ENCODE assay signal across 7 mouse cellular contexts in the genomic region with DNA sequence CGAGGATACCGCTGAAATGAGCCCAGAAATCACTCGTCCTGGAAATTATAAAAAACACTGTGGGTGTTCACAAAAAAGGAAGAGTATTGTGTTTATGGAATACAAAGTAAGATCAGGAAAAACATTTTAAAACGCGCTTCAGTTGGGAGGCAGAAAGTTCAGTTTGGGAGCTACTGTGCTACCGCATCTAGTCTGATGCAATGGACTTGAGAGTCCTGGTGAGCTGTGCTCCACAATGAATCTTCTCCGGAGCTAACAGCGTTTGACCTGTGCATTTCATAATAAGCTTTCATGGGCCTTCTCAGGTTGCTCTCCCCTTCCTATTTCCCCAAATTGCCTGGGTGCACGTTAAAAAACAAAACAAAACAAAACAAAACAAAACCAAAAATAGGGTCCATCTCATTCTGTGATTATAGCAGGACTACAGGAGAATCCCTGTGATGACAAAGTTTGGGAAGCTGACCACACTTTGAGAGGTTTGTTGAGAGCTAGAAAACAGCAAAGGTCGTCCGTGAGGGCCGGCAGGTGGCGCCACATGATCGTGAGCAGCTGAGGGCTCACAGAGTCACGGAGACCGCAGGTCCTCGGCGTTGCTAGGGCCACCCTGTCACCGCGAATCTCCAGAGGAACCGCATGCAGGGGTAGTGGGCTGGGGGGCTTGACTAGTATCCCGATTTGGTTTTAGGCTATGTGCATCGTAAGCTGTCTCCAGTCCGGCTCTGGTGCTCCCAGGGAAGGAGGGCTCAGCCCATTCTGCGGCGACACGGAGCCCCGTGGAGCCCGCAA. TPM values are rescaled to one million over a fixed set of nuclear protein-coding genes. Genes with fewer than 3 reads are reported as not detected.
A peak's percentile ranks its signal among the peaks of the same experiment; 100 is the strongest.
DNase-seq lines count a peak whose midpoint lies in the region; ATAC-seq and TF ChIP-seq lines count a peak whose summit lies in the region.

No protein-coding gene starts in this region.

- peaks cover 8% of the 10 kb centered on the region; the same call in 1 of the 2 replicates for H3K27me3 ChIP-seq in intestine, postnatal 0 days (replicated peaks; ENCODE audit: control insufficient read depth, insufficient read depth, low read length)
- H3K27me3 ChIP-seq in limb, embryonic 11.5 days (ENCODE audit: control insufficient read depth, insufficient read depth, low read length): peaks cover 13% of the 10 kb centered on the region; the same call in 1 of the 2 replicates
- H3K27me3 ChIP-seq in midbrain, embryonic 13.5 days: peaks cover 28% of the 10 kb centered on the region
- peaks cover 9% of the 10 kb centered on the region for H3K27me3 ChIP-seq in small intestine, adult 2 months (ENCODE audit: control insufficient read depth, insufficient read depth, low read length)

- H3K4me1 ChIP-seq in intestine, postnatal 0 days (replicated peaks; ENCODE audit: control insufficient read depth, insufficient read depth, low read length): 0 out of 2 replicates have a peak, but pooled peaks cover 12% of the 10 kb centered on the region
- peaks cover 5% of the 10 kb centered on the region; the same call in 1 of the 2 replicates for H3K4me1 ChIP-seq in limb, embryonic 11.5 days (ENCODE audit: control insufficient read depth, insufficient read depth, low read length)
- H3K4me1 ChIP-seq in midbrain, embryonic 13.5 days (replicated peaks): peaks cover 32% of the 10 kb centered on the region
- H3K4me1 ChIP-seq in small intestine, adult 2 months (ENCODE audit: control insufficient read depth, insufficient read depth, insufficient read length, low read length): peaks cover 8% of the 10 kb centered on the region; the same call in 1 of the 2 replicates

- H3K4me2 ChIP-seq in intestine, postnatal 0 days (replicated peaks; ENCODE audit: low read depth): peak overlapping the region; percentile 98
- peak overlapping the region; percentile 96 for H3K4me2 ChIP-seq in limb, embryonic 11.5 days (ENCODE audit: low read depth, severe bottlenecking)
- peak overlapping the region; percentile 86 for H3K4me2 ChIP-seq in midbrain, embryonic 13.5 days (replicated peaks)

- H3K27ac ChIP-seq in intestine, postnatal 0 days (ENCODE audit: low read depth, low read length): peak overlapping the region; percentile 69
- no peak overlapping the region for H3K27ac ChIP-seq in limb, embryonic 11.5 days (replicated peaks; ENCODE audit: low read depth, low read length)
- H3K27ac ChIP-seq in midbrain, embryonic 13.5 days: peak overlapping the region; percentile 75
- peak overlapping the region; percentile 57 for H3K27ac ChIP-seq in small intestine, adult 2 months (ENCODE audit: insufficient read depth, low read depth, low read length)

- TF ChIP-seq CTCF in intestine, postnatal 0 days (IDR thresholded peaks at IDR 0.05; ENCODE audit: low read depth): peak; percentile 98
- peak; percentile 98 for TF ChIP-seq CTCF in small intestine, adult 2 months (IDR thresholded peaks at IDR 0.05; ENCODE audit: extremely low read depth, insufficient read length, insufficient replicate concordance, low read depth, low read length)

- TF ChIP-seq POLR2A in small intestine, adult 2 months (IDR thresholded peaks at IDR 0.05; ENCODE audit: low read depth, low read length): no peak

- DNase-seq in adrenal gland, adult 2 months: peak; percentile 89
- peak; percentile 75 for DNase-seq in embryo, embryonic 11.5 days (ENCODE audit: low read depth, low spot score)
- peak; percentile 76 to 88 for DNase-seq in gastrocnemius, postnatal 4 days (ENCODE audit: low spot score in 2 of 2)
- DNase-seq in limb, embryonic 11.5 days (ENCODE audit: low spot score): peak; percentile 87

- H3K9ac ChIP-seq in intestine, postnatal 0 days (ENCODE audit: low read depth, low read length): no peak overlapping the region
- H3K9ac ChIP-seq in limb, embryonic 11.5 days (ENCODE audit: low read length): no peak overlapping the region
- no peak overlapping the region for H3K9ac ChIP-seq in midbrain, embryonic 13.5 days (replicated peaks)

- H3K4me3 ChIP-seq in intestine, postnatal 0 days (ENCODE audit: low read depth, low read length): peak overlapping the region; percentile 89
- peak overlapping the region; percentile 76 for H3K4me3 ChIP-seq in limb, embryonic 11.5 days (ENCODE audit: low read depth, low read length)
- H3K4me3 ChIP-seq in midbrain, embryonic 13.5 days (replicated peaks): peak overlapping the region; percentile 86
- peak overlapping the region; percentile 69 for H3K4me3 ChIP-seq in small intestine, adult 2 months (ENCODE audit: low read depth, low read length)

- peak; percentile 79 for ATAC-seq in intestine, postnatal 0 days
- peak; percentile 69 for ATAC-seq in limb, embryonic 11.5 days (ENCODE audit: insufficient number of reproducible peaks, low FRiP score, low TSS enrichment, low read depth)
- peak; percentile 78 for ATAC-seq in midbrain, embryonic 13.5 days

- H3K9me3 ChIP-seq in intestine, postnatal 0 days (ENCODE audit: control insufficient read depth): no peaks in the 10 kb centered on the region
- no peaks in the 10 kb centered on the region for H3K9me3 ChIP-seq in limb, embryonic 11.5 days (ENCODE audit: control insufficient read depth, low read length)
- no peaks in the 10 kb centered on the region for H3K9me3 ChIP-seq in midbrain, embryonic 13.5 days

- WGBS in intestine, postnatal 0 days: 16% methylated on average over 29 of the region's 29 CpGs
- 18% methylated on average over 29 of the region's 29 CpGs for WGBS in limb, embryonic 11.5 days
- WGBS in midbrain, embryonic 13.5 days: 17% methylated on average over 29 of the region's 29 CpGs
- WGBS in small intestine, adult 2 months: 18% methylated on average over 29 of the region's 29 CpGs

- no peaks in the 10 kb centered on the region for H3K36me3 ChIP-seq in intestine, postnatal 0 days (ENCODE audit: control insufficient read depth, insufficient read depth)
- no peaks in the 10 kb centered on the region; the same call in 1 of the 2 replicates for H3K36me3 ChIP-seq in limb, embryonic 11.5 days (ENCODE audit: control insufficient read depth, insufficient read depth, low read length)
- no peaks in the 10 kb centered on the region for H3K36me3 ChIP-seq in midbrain, embryonic 13.5 days
- no peaks in the 10 kb centered on the region for H3K36me3 ChIP-seq in small intestine, adult 2 months (ENCODE audit: control insufficient read depth, insufficient read depth, low read length)

RNA-seq across cellular contexts. Expression of a gene that starts 0.8 kb away (rescaled TPM):
- total RNA-seq in adrenal gland, adult 2 months (2021): 10 to 100 TPM; 33.4 to 40.7 TPM
- 34.9 and 49.2 TPM in 2 replicates for polyA plus RNA-seq in adrenal gland, adult 2 months (2012; rRNA removed)
- total RNA-seq in gastrocnemius, postnatal 4 days (2021): 1 to 10 TPM; 5.9 to 6.5 TPM
- polyA plus RNA-seq in intestine, postnatal 0 days (2015; fragmentation: Nextera tagmentation; extraction: Ambion mirVana): 6.5 TPM in 2 replicates
- 2.4 and 2.5 TPM in 2 replicates for polyA plus RNA-seq in limb, embryonic 11.5 days (2014; fragmentation: Nextera tagmentation; extraction: Ambion mirVana)
- 4.4 and 7.5 TPM in 2 replicates for polyA plus RNA-seq in midbrain, embryonic 13.5 days (2015; fragmentation: Nextera tagmentation; extraction: Ambion mirVana)
- 11.1 and 16.9 TPM in 2 replicates for polyA plus RNA-seq in small intestine, adult 2 months (2012; rRNA removed)

RNA-seq across cellular contexts. Expression of a gene that starts 53.3 kb away (rescaled TPM):
- total RNA-seq in adrenal gland, adult 2 months (2021): 10 to 100 TPM; 89.0 to 94.8 TPM
- 11.3 and 14.3 TPM in 2 replicates for polyA plus RNA-seq in adrenal gland, adult 2 months (2012; rRNA removed)
- 10 to 100 TPM; 51.0 to 56.2 TPM for total RNA-seq in gastrocnemius, postnatal 4 days (2021)
- polyA plus RNA-seq in intestine, postnatal 0 days (2015; fragmentation: Nextera tagmentation; extraction: Ambion mirVana): 46.4 and 49.0 TPM in 2 replicates
- 34.2 and 37.3 TPM in 2 replicates for polyA plus RNA-seq in limb, embryonic 11.5 days (2014; fragmentation: Nextera tagmentation; extraction: Ambion mirVana)
- 32.6 and 34.2 TPM in 2 replicates for polyA plus RNA-seq in midbrain, embryonic 13.5 days (2015; fragmentation: Nextera tagmentation; extraction: Ambion mirVana)
- polyA plus RNA-seq in small intestine, adult 2 months (2012; rRNA removed): 3.4 and 10.3 TPM in 2 replicates
